Mouse (Mus musculus): ENCODE results near the gene Klc2. TPM values are rescaled to one million over a fixed set of nuclear protein-coding genes. Genes with fewer than 3 reads are reported as not detected.

Gene Klc2
- total and polyA plus RNA-seq, 3 experiments: 7.3 to 30.3 TPM; not detected in 1

- no peaks in the 10 kb centered on the region for H3K9me3 ChIP-seq (replicated peaks; ENCODE audit: insufficient read depth, low read length)
- peak overlapping the region; percentile 56 to 68 for H3K4me3 ChIP-seq (ENCODE audit: control insufficient read depth in 1 of 2, insufficient read depth in 1 of 2, low read depth in 2 of 2, low read length in 2 of 2)
- peaks cover 2% of the 10 kb centered on the region; the same call in 1 of the 2 replicates for H3K79me2 ChIP-seq (ENCODE audit: control insufficient read depth, insufficient read depth, low read length, poor library complexity)
- DNase-seq (ENCODE audit: low read depth, low spot score): peak; percentile 82
- peaks cover 5 to 26% of the 10 kb centered on the region in 2 experiments for H3K4me1 ChIP-seq (ENCODE audit: control insufficient read depth in 1 of 2, insufficient read depth in 2 of 2, low read length in 2 of 2)
- no peaks in the 10 kb centered on the region for H3K36me3 ChIP-seq (ENCODE audit: control insufficient read depth in 1 of 2, insufficient read depth in 2 of 2, low read length in 2 of 2)
- TF ChIP-seq USF1 (IDR thresholded peaks at IDR 0.05; ENCODE audit: low read depth, low read length): peak; percentile 79
- TF ChIP-seq ZC3H11A (IDR thresholded peaks at IDR 0.05; ENCODE audit: low read depth, low read length): no peak
- TF ChIP-seq POLR2A (IDR thresholded peaks at IDR 0.05; ENCODE audit: control insufficient read depth in 1 of 2, insufficient read depth in 1 of 2, low read depth in 1 of 2, low read length in 2 of 2, poor library complexity in 1 of 2): 0 out of 4 replicates have a peak, but pooled peaks of 1 of the 2 experiments have one; percentile 9
- TF ChIP-seq ELF1 (IDR thresholded peaks at IDR 0.05; ENCODE audit: low read depth, low read length): no peak
- TF ChIP-seq TBP (IDR thresholded peaks at IDR 0.05; ENCODE audit: low read depth, low read length): peak; percentile 37; the same call in 1 of the 2 replicates
- TF ChIP-seq MXI1 (IDR thresholded peaks at IDR 0.05; ENCODE audit: low read depth, low read length): 0 out of 2 replicates have a peak, but pooled peaks have one; percentile 45
- no peak for TF ChIP-seq KAT2A (conservative IDR thresholded peaks at IDR 0.05; ENCODE audit: low read depth, low read length)
- H3K9ac ChIP-seq (ENCODE audit: control insufficient read depth, low read depth, low read length, poor library complexity, severe bottlenecking): peak overlapping the region; percentile 55
- H3K27me3 ChIP-seq (ENCODE audit: control insufficient read depth in 1 of 2, insufficient read depth in 2 of 2, low read length in 2 of 2): no peaks in the 10 kb centered on the region
- H3K27ac ChIP-seq (ENCODE audit: control insufficient read depth, low read depth, low read length): peak overlapping the region; percentile 43
These were observed 45.9 kb downstream of the Klc2 start for GRCm38 (mm10) chr19:5072389-5073019.

GRCm38 (mm10) chr19:5071545-5072369 lies 46.6 kb downstream of the Klc2 start:
- Histone ChIP-seq H3K27ac (ENCODE audit: control insufficient read depth, low read depth, low read length) (peak overlapping the region; percentile 39), H3K9ac (ENCODE audit: control insufficient read depth, low read depth, low read length, poor library complexity, severe bottlenecking) (peak overlapping the region; percentile 77)

More at GRCm38 (mm10) chr19:5071545-5072369, 46.6 kb downstream of the Klc2 start:
- H3K9me3 ChIP-seq (replicated peaks; ENCODE audit: insufficient read depth, low read length): no peaks in the 10 kb centered on the region
- TF ChIP-seq MYC (IDR thresholded peaks at IDR 0.05; ENCODE audit: low read depth, low read length): no peak
- no peak for TF ChIP-seq TCF12 (IDR thresholded peaks at IDR 0.05; ENCODE audit: low read depth, low read length)
- TF ChIP-seq MXI1 (IDR thresholded peaks at IDR 0.05; ENCODE audit: low read depth, low read length): peak; percentile 38; the same call in 1 of the 2 replicates
- no peak for TF ChIP-seq KAT2A (conservative IDR thresholded peaks at IDR 0.05; ENCODE audit: low read depth, low read length)
- TF ChIP-seq NELFE (IDR thresholded peaks at IDR 0.05; ENCODE audit: low read depth, low read length): peak; percentile 37; the same call in 1 of the 2 replicates
- 0 out of 2 replicates have a peak, but pooled peaks have one; percentile 12 for TF ChIP-seq TBP (IDR thresholded peaks at IDR 0.05; ENCODE audit: low read depth, low read length)
- peak; percentile 61; the same call in 1 of the 2 replicates for TF ChIP-seq MAZ (IDR thresholded peaks at IDR 0.05; ENCODE audit: low read depth, low read length)
- TF ChIP-seq EP300 (IDR thresholded peaks at IDR 0.05; ENCODE audit: low read depth in 1 of 2, low read length in 2 of 2): no peak
- TF ChIP-seq RAD21 (IDR thresholded peaks at IDR 0.05; ENCODE audit: low read depth, low read length): no peak
- no peak for TF ChIP-seq USF1 (IDR thresholded peaks at IDR 0.05; ENCODE audit: low read depth, low read length)
- no peak for TF ChIP-seq USF2 (IDR thresholded peaks at IDR 0.05; ENCODE audit: borderline replicate concordance in 1 of 2, insufficient read depth in 1 of 2, low read depth in 1 of 2, low read length in 2 of 2)
- no peak for TF ChIP-seq POLR2AphosphoS5 (IDR thresholded peaks at IDR 0.05; ENCODE audit: borderline replicate concordance, low read depth, low read length)
- TF ChIP-seq CHD1 (IDR thresholded peaks at IDR 0.05; ENCODE audit: low read depth, low read length): 0 out of 2 replicates have a peak, but pooled peaks have one; percentile 52
- TF ChIP-seq POLR2A (IDR thresholded peaks at IDR 0.05; ENCODE audit: control insufficient read depth in 1 of 2, insufficient read depth in 1 of 2, low read depth in 1 of 2, low read length in 2 of 2, poor library complexity in 1 of 2): peak; percentile 2 to 55; a peak in 2 of 4 replicates
- no peak for TF ChIP-seq E2F4 (IDR thresholded peaks at IDR 0.05; ENCODE audit: borderline replicate concordance, low read depth, low read length)
- no peak for TF ChIP-seq ETS1 (IDR thresholded peaks at IDR 0.05; ENCODE audit: low read depth, low read length)
- 0 out of 2 replicates have a peak, but pooled peaks have one; percentile 21 for TF ChIP-seq HCFC1 (IDR thresholded peaks at IDR 0.05; ENCODE audit: low read depth, low read length)
- TF ChIP-seq MEF2A (IDR thresholded peaks at IDR 0.05; ENCODE audit: extremely low read depth, insufficient replicate concordance, low read depth, low read length, poor library complexity, severe bottlenecking): no peak
- H3K79me2 ChIP-seq (ENCODE audit: control insufficient read depth, insufficient read depth, low read length, poor library complexity): peaks cover 2% of the 10 kb centered on the region; the same call in 1 of the 2 replicates
- H3K4me3 ChIP-seq (ENCODE audit: control insufficient read depth in 1 of 2, insufficient read depth in 1 of 2, low read depth in 2 of 2, low read length in 2 of 2): peak overlapping the region; percentile 56 to 68
- DNase-seq (ENCODE audit: low read depth, low spot score): peak; percentile 94
- H3K4me1 ChIP-seq (ENCODE audit: control insufficient read depth in 1 of 2, insufficient read depth in 2 of 2, low read length in 2 of 2): peaks cover 5 to 29% of the 10 kb centered on the region in 2 experiments
- H3K27me3 ChIP-seq (ENCODE audit: control insufficient read depth in 1 of 2, insufficient read depth in 2 of 2, low read length in 2 of 2): no peaks in the 10 kb centered on the region
- peaks cover 0 to 2% of the 10 kb centered on the region in 2 experiments; a peak in 1 of 4 replicates for H3K36me3 ChIP-seq (ENCODE audit: control insufficient read depth in 1 of 2, insufficient read depth in 2 of 2, low read length in 2 of 2)

Data from MEL (cell line).